Mouse (Mus musculus): Measurements from ENCODE around the gene Ndufaf3.

- TF ChIP-seq CTCF (IDR thresholded peaks at IDR 0.05; ENCODE audit: low read depth) (no peak), EP300 (optimal IDR thresholded peaks at IDR 0.05) (no peak)
Observed at GRCm38 (mm10) chr9:108530954-108531353, 36.3 kb downstream of the Ndufaf3 start.

Measured in stomach, postnatal 0 days (tissue).